Mouse (Mus musculus) testis, adult 2 months (tissue): ENCODE measurements around the gene A930009A15Rik. TPM values are rescaled to one million over a fixed set of nuclear protein-coding genes. Genes with fewer than 3 reads are reported as not detected.

Experiments used
- H3K27ac ChIP-seq: fragments of 200-500 bp; 2 replicates; pipeline ENCODE4 v1.5.1; 2012; ENCODE audit warnings: low read depth, low read length; ENCODE audit not compliant: control insufficient read depth, insufficient read depth
- H3K27me3 ChIP-seq: fragments of 200-500 bp; 2 replicates; pipeline ENCODE4 v1.6.1; 2012; ENCODE audit warnings: mild to moderate bottlenecking, low read length, moderate library complexity; ENCODE audit not compliant: control insufficient read depth, insufficient read depth
- H3K36me3 ChIP-seq: fragments of 200-500 bp; 2 replicates; pipeline ENCODE4 v1.6.1; 2012; ENCODE audit warnings: mild to moderate bottlenecking, low read length; ENCODE audit not compliant: control insufficient read depth, insufficient read depth
- H3K4me1 ChIP-seq: fragments of 200-500 bp; 2 replicates; pipeline ENCODE4 v1.6.1; 2012; ENCODE audit warnings: low read length; ENCODE audit not compliant: control insufficient read depth, insufficient read depth
- H3K4me3 ChIP-seq: fragments of 200-500 bp; 2 replicates; pipeline ENCODE4 v1.5.1; 2012; ENCODE audit warnings: low read depth, mild to moderate bottlenecking, low read length, moderate library complexity, mixed read lengths; ENCODE audit not compliant: control insufficient read depth
- CTCF ChIP-seq: fragments of 200-500 bp; IDR thresholded peaks from 2 replicates; pipeline ENCODE4 v1.5.1; 2012; ENCODE audit warnings: low read depth, mild to moderate bottlenecking, inconsistent platforms, low read length, moderate library complexity; ENCODE audit not compliant: control insufficient read depth, insufficient read depth, insufficient replicate concordance
- POLR2A ChIP-seq: fragments of 200-500 bp; IDR thresholded peaks from 2 replicates; pipeline ENCODE4 v1.6.1; 2012; ENCODE audit warnings: low read depth, mild to moderate bottlenecking, inconsistent platforms, low read length, moderate library complexity; ENCODE audit not compliant: control insufficient read depth
- polyA plus RNA-seq: library from polyadenylated mRNA; depleted of rRNA; stranded (reverse); fragments of >200 nt; gene quantifications from 2 replicates; pipeline ENCODE4 v1.2.3, GENCODE M21; 2012; rRNA removed

The A930009A15Rik gene
- not detected in 2 replicates for polyA plus RNA-seq

GRCm38 (mm10) chr10:115569712-115570491 is at the start of gene A930009A15Rik:
Gene A930009A15Rik, plus strand, starts transcription at chr10:115569986.
- no peak for TF ChIP-seq CTCF
- no peak for TF ChIP-seq POLR2A
- Histone ChIP-seq H3K4me1 (peaks cover 4% of the 10 kb centered on the region), H3K27ac (no peak within 1 kb of the TSS), H3K4me3 (no peak within 1 kb of the TSS), H3K27me3 (no peaks in the 10 kb centered on the region; the same call in 1 of the 2 replicates), H3K36me3 (no peaks in the 10 kb centered on the region)

- no peaks in the 10 kb centered on the region for H3K4me1 ChIP-seq
- H3K27me3 ChIP-seq, result no peaks in the 10 kb centered on the region
- TF ChIP-seq CTCF, result no peak
- no peak for TF ChIP-seq POLR2A
- no peaks in the 10 kb centered on the region for H3K36me3 ChIP-seq
- no peak overlapping the region for H3K4me3 ChIP-seq
- no peak overlapping the region for H3K27ac ChIP-seq
Observed at GRCm38 (mm10) chr10:115520200-115521080, 49.3 kb upstream of the A930009A15Rik start.

GRCm38 (mm10) chr10:115521081-115521451 is 48.7 kb upstream of the A930009A15Rik start:
- no peaks in the 10 kb centered on the region for H3K27me3 ChIP-seq
- H3K4me1 ChIP-seq, result no peaks in the 10 kb centered on the region
- no peak overlapping the region for H3K4me3 ChIP-seq
- no peaks in the 10 kb centered on the region for H3K36me3 ChIP-seq
- no peak for TF ChIP-seq CTCF
- no peak for TF ChIP-seq POLR2A
- no peak overlapping the region for H3K27ac ChIP-seq

- TF ChIP-seq POLR2A, result no peak
- TF ChIP-seq CTCF, result no peak
- H3K4me1 ChIP-seq, result no peaks in the 10 kb centered on the region; the same call in 1 of the 2 replicates
- H3K4me3 ChIP-seq, result no peak overlapping the region
- no peaks in the 10 kb centered on the region for H3K27me3 ChIP-seq
- no peaks in the 10 kb centered on the region for H3K36me3 ChIP-seq
- no peak overlapping the region for H3K27ac ChIP-seq
Observed at GRCm38 (mm10) chr10:115528892-115529291, 40.9 kb upstream of the A930009A15Rik start.

- Histone ChIP-seq H3K27me3 (no peaks in the 10 kb centered on the region), H3K27ac (no peak overlapping the region), H3K4me1 (no peaks in the 10 kb centered on the region; the same call in 1 of the 2 replicates), H3K36me3 (no peaks in the 10 kb centered on the region), H3K4me3 (no peak overlapping the region)
- no peak for TF ChIP-seq CTCF
- TF ChIP-seq POLR2A, result no peak
Observed at GRCm38 (mm10) chr10:115529768-115530167, 40.0 kb upstream of the A930009A15Rik start.

- Histone ChIP-seq H3K4me3 (no peak overlapping the region), H3K27me3 (no peaks in the 10 kb centered on the region), H3K36me3 (no peaks in the 10 kb centered on the region), H3K27ac (no peak overlapping the region), H3K4me1 (no peaks in the 10 kb centered on the region; the same call in 1 of the 2 replicates)
- TF ChIP-seq CTCF (no peak), POLR2A (no peak)
Observed at GRCm38 (mm10) chr10:115530746-115531145, 39.0 kb upstream of the A930009A15Rik start.

GRCm38 (mm10) chr10:115542917-115543316 is 26.9 kb upstream of the A930009A15Rik start:
- TF ChIP-seq POLR2A (no peak), CTCF (no peak)
- no peaks in the 10 kb centered on the region for H3K27me3 ChIP-seq
- no peak overlapping the region for H3K27ac ChIP-seq
- no peaks in the 10 kb centered on the region for H3K4me1 ChIP-seq
- no peak overlapping the region for H3K4me3 ChIP-seq
- no peaks in the 10 kb centered on the region for H3K36me3 ChIP-seq
